Comparison of ENCODE assay signal across 8 mouse cellular contexts in genomic region chr15:80233053-80233452, GRCm38 (mm10). TPM values are rescaled to one million over a fixed set of nuclear protein-coding genes. Genes with fewer than 3 reads are reported as not detected.
A peak's percentile ranks its signal among the peaks of the same experiment; 100 is the strongest.
DNase-seq lines count a peak whose midpoint lies in the region; ATAC-seq and TF ChIP-seq lines count a peak whose summit lies in the region.

No protein-coding gene starts in this region.

- no peak overlapping the region for H3K4me3 ChIP-seq in heart, postnatal 0 days (ENCODE audit: low read depth, low read length)
- H3K4me3 ChIP-seq in G1E (ENCODE audit: low read depth, low read length): peak overlapping the region; percentile 93; the same call in 1 of the 2 replicates
- H3K4me3 ChIP-seq in hindbrain, embryonic 11.5 days (ENCODE audit: low read depth, low read length): no peak overlapping the region
- H3K4me3 ChIP-seq in midbrain, embryonic 10.5 days: peak overlapping the region; percentile 84

- no peak for DNase-seq in heart, postnatal 0 days (ENCODE audit: low spot score)
- no peak for DNase-seq in heart, postnatal 10 days
- no peak for DNase-seq in G1E (ENCODE audit: low spot score)
- no peak for DNase-seq in hindbrain, embryonic 11.5 days (ENCODE audit: low spot score)
- DNase-seq in midbrain, embryonic 10.5 days (ENCODE audit: low spot score): no peak
- DNase-seq in T-cell, adult 2 months (ENCODE audit: low spot score): no peak
- no peak for DNase-seq in adrenal gland, postnatal 4 days (ENCODE audit: low spot score in 2 of 2)
- no peak for DNase-seq in c-Kit-positive CD71-positive TER-119-positive erythroid progenitor cells, embryonic 14.5 days (ENCODE audit: low spot score)

- H3K9ac ChIP-seq in heart, postnatal 0 days (replicated peaks; ENCODE audit: low read depth, low read length): 0 out of 2 replicates have a peak overlapping the region, but pooled peaks have one; percentile 26
- no peak overlapping the region for H3K9ac ChIP-seq in hindbrain, embryonic 11.5 days (ENCODE audit: low read depth, low read length)

- H3K9me3 ChIP-seq in heart, postnatal 0 days (replicated peaks; ENCODE audit: control insufficient read depth, low read length): no peaks in the 10 kb centered on the region
- H3K9me3 ChIP-seq in G1E (replicated peaks): no peaks in the 10 kb centered on the region
- no peaks in the 10 kb centered on the region for H3K9me3 ChIP-seq in hindbrain, embryonic 11.5 days (ENCODE audit: control insufficient read depth, low read length)
- no peaks in the 10 kb centered on the region for H3K9me3 ChIP-seq in midbrain, embryonic 10.5 days (replicated peaks)

- TF ChIP-seq CTCF in heart, postnatal 0 days (IDR thresholded peaks at IDR 0.05; ENCODE audit: low read depth): no peak
- TF ChIP-seq CTCF in G1E (IDR thresholded peaks at IDR 0.05; ENCODE audit: low read depth, low read length): no peak

- intact Hi-C loops in heart, postnatal 10 days (cut with DNase I): no loop called here

- 61% methylated on average over 4 of the region's 4 CpGs for WGBS in heart, postnatal 0 days
- WGBS in hindbrain, embryonic 11.5 days: 69% methylated on average over 4 of the region's 4 CpGs
- WGBS in midbrain, embryonic 10.5 days: 72% methylated on average over 4 of the region's 4 CpGs

- peak overlapping the region; percentile 56 for H3K27ac ChIP-seq in heart, postnatal 0 days (ENCODE audit: low read depth)
- H3K27ac ChIP-seq in hindbrain, embryonic 11.5 days (ENCODE audit: low read depth, low read length): peak overlapping the region; percentile 60
- H3K27ac ChIP-seq in midbrain, embryonic 10.5 days (replicated peaks): peak overlapping the region; percentile 93

- no peaks in the 10 kb centered on the region for H3K27me3 ChIP-seq in heart, postnatal 0 days (ENCODE audit: control insufficient read depth, insufficient read depth, low read length)
- H3K27me3 ChIP-seq in G1E (ENCODE audit: insufficient read depth, low read length): peaks cover 21% of the 10 kb centered on the region
- no peaks in the 10 kb centered on the region for H3K27me3 ChIP-seq in hindbrain, embryonic 11.5 days (ENCODE audit: control insufficient read depth, insufficient read depth, low read length)
- peaks cover 12% of the 10 kb centered on the region; the same call in 1 of the 2 replicates for H3K27me3 ChIP-seq in midbrain, embryonic 10.5 days (ENCODE audit: low read depth, poor library complexity, severe bottlenecking)

- H3K4me1 ChIP-seq in heart, postnatal 0 days (ENCODE audit: control insufficient read depth, insufficient read depth): peaks cover 6% of the 10 kb centered on the region; the same call in 1 of the 2 replicates
- H3K4me1 ChIP-seq in G1E (ENCODE audit: insufficient read depth, low read depth, low read length): peaks cover 36% of the 10 kb centered on the region
- no peaks in the 10 kb centered on the region for H3K4me1 ChIP-seq in hindbrain, embryonic 11.5 days (replicated peaks; ENCODE audit: control insufficient read depth, insufficient read depth, low read length)
- H3K4me1 ChIP-seq in midbrain, embryonic 10.5 days: peaks cover 38% of the 10 kb centered on the region

- TF ChIP-seq EP300 in heart, postnatal 0 days (IDR thresholded peaks at IDR 0.05; ENCODE audit: low read depth): no peak

- no peak for ATAC-seq in heart, postnatal 0 days (ENCODE audit: insufficient read depth, low read depth)
- no peak for ATAC-seq in G1E (ENCODE audit: extremely low read depth, insufficient number of reproducible peaks, low FRiP score, poor library complexity, severe bottlenecking)
- peak; percentile 28 for ATAC-seq in hindbrain, embryonic 11.5 days (ENCODE audit: low FRiP score)

- peaks cover 25% of the 10 kb centered on the region for H3K36me3 ChIP-seq in heart, postnatal 0 days (replicated peaks; ENCODE audit: control insufficient read depth, insufficient read depth, low read length)
- peaks cover 28% of the 10 kb centered on the region for H3K36me3 ChIP-seq in G1E (replicated peaks)
- H3K36me3 ChIP-seq in hindbrain, embryonic 11.5 days (ENCODE audit: control insufficient read depth, insufficient read depth, low read length): no peaks in the 10 kb centered on the region
- H3K36me3 ChIP-seq in midbrain, embryonic 10.5 days: peaks cover 28% of the 10 kb centered on the region

- no peak overlapping the region for H3K4me2 ChIP-seq in heart, postnatal 0 days (ENCODE audit: low read depth, low read length)
- H3K4me2 ChIP-seq in hindbrain, embryonic 11.5 days (replicated peaks; ENCODE audit: low read depth, low read length): no peak overlapping the region

RNA-seq across cellular contexts. Expression of gene Mief1, which starts 0.8 kb away (rescaled TPM):
- 34.5 and 39.8 TPM in 2 replicates for total RNA-seq in heart, postnatal 0 days (2014; rRNA removed; ENCODE audit: low replicate concordance)
- polyA plus RNA-seq in heart, postnatal 0 days (2015; fragmentation: Nextera tagmentation; extraction: Ambion mirVana): 17.0 and 17.8 TPM in 2 replicates
- 10 to 100 TPM; 33.2 to 37.6 TPM for total RNA-seq in heart, postnatal 10 days (2021)
- total RNA-seq in G1E (2014; fragmentation: Nextera tagmentation): 35.4 and 44.9 TPM in 2 replicates
- 36.1 and 36.8 TPM in 2 replicates for total RNA-seq in G1E (2017)
- polyA plus RNA-seq in G1E (2012): 20.2 and 26.6 TPM in 2 replicates
- polyA plus RNA-seq in hindbrain, embryonic 11.5 days (2014; fragmentation: Nextera tagmentation; extraction: Ambion mirVana): 38.5 and 39.1 TPM in 2 replicates
- 39.7 and 45.1 TPM in 2 replicates for polyA plus RNA-seq in midbrain, embryonic 10.5 days (2016; fragmentation: Nextera tagmentation; extraction: Ambion mirVana)
- total RNA-seq in adrenal gland, postnatal 4 days (2021): 10 to 100 TPM; 41.9 to 46.6 TPM

RNA-seq across cellular contexts. Expression of gene AC140267.1, which starts 2.6 kb away (rescaled TPM):
- total RNA-seq in heart, postnatal 0 days (2014; rRNA removed; ENCODE audit: low replicate concordance): not detected in 2 replicates
- not detected in 2 replicates for polyA plus RNA-seq in heart, postnatal 0 days (2015; fragmentation: Nextera tagmentation; extraction: Ambion mirVana)
- total RNA-seq in heart, postnatal 10 days (2021): 10 to 100 TPM; 22.0 to 31.2 TPM
- total RNA-seq in G1E (2014; fragmentation: Nextera tagmentation) (14.0 TPM in 1 of 2 replicates, not detected in the other), G1E (2017) (not detected in 2 replicates)
- polyA plus RNA-seq in G1E (2012): not detected in 2 replicates
- polyA plus RNA-seq in hindbrain, embryonic 11.5 days (2014; fragmentation: Nextera tagmentation; extraction: Ambion mirVana): not detected in 2 replicates
- polyA plus RNA-seq in midbrain, embryonic 10.5 days (2016; fragmentation: Nextera tagmentation; extraction: Ambion mirVana): 5.0 and 6.8 TPM in 2 replicates
- total RNA-seq in adrenal gland, postnatal 4 days (2021): 1 to 10 TPM; 7.3 to 8.9 TPM

RNA-seq across cellular contexts. Expression of gene Atf4, which starts 21.9 kb away (rescaled TPM):
- 122 and 128 TPM in 2 replicates for total RNA-seq in heart, postnatal 0 days (2014; rRNA removed; ENCODE audit: low replicate concordance)
- 63.5 and 65.0 TPM in 2 replicates for polyA plus RNA-seq in heart, postnatal 0 days (2015; fragmentation: Nextera tagmentation; extraction: Ambion mirVana)
- 100 to 1,000 TPM in 1 of 2 experiments, 10 to 100 TPM in 1; 96.4 to 105 TPM for total RNA-seq in heart, postnatal 10 days (2021)
- total RNA-seq in G1E (2014; fragmentation: Nextera tagmentation) (45.1 and 51.4 TPM in 2 replicates), G1E (2017) (81.2 and 85.3 TPM in 2 replicates)
- polyA plus RNA-seq in G1E (2012): 146 and 170 TPM in 2 replicates
- 140 and 145 TPM in 2 replicates for polyA plus RNA-seq in hindbrain, embryonic 11.5 days (2014; fragmentation: Nextera tagmentation; extraction: Ambion mirVana)
- 114 and 118 TPM in 2 replicates for polyA plus RNA-seq in midbrain, embryonic 10.5 days (2016; fragmentation: Nextera tagmentation; extraction: Ambion mirVana)
- total RNA-seq in adrenal gland, postnatal 4 days (2021): 100 to 1,000 TPM; 145 to 157 TPM

RNA-seq across cellular contexts. Expression of gene Rps19bp1, which starts 31.1 kb away (rescaled TPM):
- 13.7 and 21.6 TPM in 2 replicates for total RNA-seq in heart, postnatal 0 days (2014; rRNA removed; ENCODE audit: low replicate concordance)
- 34.7 and 35.8 TPM in 2 replicates for polyA plus RNA-seq in heart, postnatal 0 days (2015; fragmentation: Nextera tagmentation; extraction: Ambion mirVana)
- total RNA-seq in heart, postnatal 10 days (2021): 10 to 100 TPM; 20.0 to 24.6 TPM
- total RNA-seq in G1E (2014; fragmentation: Nextera tagmentation) (46.5 and 58.3 TPM in 2 replicates), G1E (2017) (22.6 and 25.9 TPM in 2 replicates)
- 67.2 and 96.3 TPM in 2 replicates for polyA plus RNA-seq in G1E (2012)
- polyA plus RNA-seq in hindbrain, embryonic 11.5 days (2014; fragmentation: Nextera tagmentation; extraction: Ambion mirVana): 68.0 and 71.4 TPM in 2 replicates
- 61.7 and 69.7 TPM in 2 replicates for polyA plus RNA-seq in midbrain, embryonic 10.5 days (2016; fragmentation: Nextera tagmentation; extraction: Ambion mirVana)
- total RNA-seq in adrenal gland, postnatal 4 days (2021): 10 to 100 TPM; 35.7 to 41.1 TPM

RNA-seq across cellular contexts. Expression of gene Cacna1i, which starts 54.0 kb away (rescaled TPM):
- not detected in 2 replicates for total RNA-seq in heart, postnatal 0 days (2014; rRNA removed; ENCODE audit: low replicate concordance)
- polyA plus RNA-seq in heart, postnatal 0 days (2015; fragmentation: Nextera tagmentation; extraction: Ambion mirVana): not detected in 2 replicates
- total RNA-seq in heart, postnatal 10 days (2021): under 1 TPM in 1 of 2 experiments, not detected in 1; 0.05 TPM
- total RNA-seq in G1E (2014; fragmentation: Nextera tagmentation): not detected in 2 replicates
- total RNA-seq in G1E (2017): 0.05 and 0.06 TPM in 2 replicates
- polyA plus RNA-seq in G1E (2012): not detected in 2 replicates
- polyA plus RNA-seq in hindbrain, embryonic 11.5 days (2014; fragmentation: Nextera tagmentation; extraction: Ambion mirVana): 0.14 and 0.74 TPM in 2 replicates
- 0.01 TPM in 1 of 2 replicates, not detected in the other for polyA plus RNA-seq in midbrain, embryonic 10.5 days (2016; fragmentation: Nextera tagmentation; extraction: Ambion mirVana)
- total RNA-seq in adrenal gland, postnatal 4 days (2021): 1 to 10 TPM; 1.2 to 1.3 TPM

Comparison
In these comparisons a context has a peak if more than half of its experiments do, and no peak if none do; other contexts are left out.
1. H3K4me3 ChIP-seq: peak in G1E (single experiment) and midbrain, embryonic 10.5 days (single experiment); none in heart, postnatal 0 days (single experiment) and hindbrain, embryonic 11.5 days (single experiment).
2. Peak in every context shown above with its lines, with median percentiles within 50 percentile points of each other: H3K27ac ChIP-seq.